Mouse (Mus musculus) ES-E14 (cell line): ENCODE measurements around the gene Epb41. TPM values are rescaled to one million over a fixed set of nuclear protein-coding genes. Genes with fewer than 3 reads are reported as not detected.

Source experiments
- DNase-seq: peaks from one replicate; pipeline ENCODE4 v3.0.0-alpha.2; 2013; ENCODE audit warnings: low read depth, low spot score
- H3K27ac ChIP-seq: 2 replicates; pipeline ENCODE4 v1.5.1; 2012; ENCODE audit warnings: low read depth, mild to moderate bottlenecking, low read length, moderate library complexity, mixed read lengths; ENCODE audit not compliant: poor library complexity, insufficient read depth, severe bottlenecking
- H3K36me3 ChIP-seq: 2 replicates; pipeline ENCODE4 v1.6.1; 2012; ENCODE audit warnings: mild to moderate bottlenecking, low read length, moderate library complexity, mixed read lengths; ENCODE audit not compliant: control insufficient read depth, poor library complexity, insufficient read depth, severe bottlenecking
- H3K4me1 ChIP-seq, 2 experiments: fragments of 150-350 bp in 1 of 2; sonication (generic) in 1 of 2; 2 replicates each; pipeline ENCODE4 v1.6.1; 2012; ENCODE audit warnings: low read length in 2 of 2, mild to moderate bottlenecking in 1 of 2, mixed read lengths in 1 of 2; ENCODE audit not compliant: control insufficient read depth in 2 of 2, insufficient read depth in 2 of 2, poor library complexity in 1 of 2
- H3K4me3 ChIP-seq, 2 experiments: fragments of 150-350 bp in 1 of 2; sonication (generic) in 1 of 2; 2 replicates each; pipeline ENCODE4 v1.5.1; 2012; ENCODE audit warnings: low read length in 2 of 2, low read depth in 1 of 2, mild to moderate bottlenecking in 1 of 2, mixed read lengths in 1 of 2; ENCODE audit not compliant: insufficient read depth in 1 of 2, poor library complexity in 1 of 2, severe bottlenecking in 1 of 2
- H3K9ac ChIP-seq: 2 replicates; pipeline ENCODE4 v1.6.1; 2012; ENCODE audit warnings: low read depth, mild to moderate bottlenecking, low read length, mixed read lengths; ENCODE audit not compliant: poor library complexity, insufficient read depth, severe bottlenecking
- H3K9me3 ChIP-seq: fragments of 150-350 bp; sonication (generic); 2 replicates; pipeline ENCODE4 v1.6.1; 2012; ENCODE audit warnings: low read depth, mild to moderate bottlenecking, low read length; ENCODE audit not compliant: control insufficient read depth, insufficient read depth
- CHD2 ChIP-seq: IDR thresholded peaks from 2 replicates; pipeline ENCODE4 v1.6.1; 2014; ENCODE audit warnings: mild to moderate bottlenecking, low read depth, low read length, inconsistent platforms
- HCFC1 ChIP-seq: IDR thresholded peaks from 2 replicates; pipeline ENCODE4 v1.6.1; 2012; ENCODE audit warnings: low read length, inconsistent platforms, borderline replicate concordance; ENCODE audit not compliant: insufficient read depth
- MAFK ChIP-seq: IDR thresholded peaks from 2 replicates; pipeline ENCODE4 v1.6.1; 2014; ENCODE audit warnings: mild to moderate bottlenecking, low read depth, low read length, inconsistent platforms; ENCODE audit not compliant: insufficient read depth
- ZC3H11A ChIP-seq: IDR thresholded peaks from 2 replicates; pipeline ENCODE4 v1.6.1; 2012; ENCODE audit warnings: low read depth, mild to moderate bottlenecking, inconsistent platforms, low read length, borderline replicate concordance
- ZNF384 ChIP-seq: IDR thresholded peaks from 2 replicates; pipeline ENCODE4 v1.6.1; 2012; ENCODE audit warnings: low read depth, low read length, inconsistent platforms
- in situ Hi-C, 2 experiments: fragments of 600-800 bp; cut with MboI; formaldehyde crosslinking; loops; one replicate each; pipeline ENCODE4 v1.15.1; 2025; ENCODE audit warnings: low sequenced_read_pairs in 2 of 2, inconsistent platforms in 1 of 2; ENCODE audit not compliant: unreplicated experiment in 2 of 2
- total RNA-seq: library from RNA; depleted of rRNA; stranded (reverse); fragments of 300-350 nt; gene quantifications from 2 replicates; pipeline ENCODE4 v1.2.3, GENCODE M21; 2012

Gene Epb41
- total RNA-seq, 1 experiment: 16.3 TPM

DNA sequence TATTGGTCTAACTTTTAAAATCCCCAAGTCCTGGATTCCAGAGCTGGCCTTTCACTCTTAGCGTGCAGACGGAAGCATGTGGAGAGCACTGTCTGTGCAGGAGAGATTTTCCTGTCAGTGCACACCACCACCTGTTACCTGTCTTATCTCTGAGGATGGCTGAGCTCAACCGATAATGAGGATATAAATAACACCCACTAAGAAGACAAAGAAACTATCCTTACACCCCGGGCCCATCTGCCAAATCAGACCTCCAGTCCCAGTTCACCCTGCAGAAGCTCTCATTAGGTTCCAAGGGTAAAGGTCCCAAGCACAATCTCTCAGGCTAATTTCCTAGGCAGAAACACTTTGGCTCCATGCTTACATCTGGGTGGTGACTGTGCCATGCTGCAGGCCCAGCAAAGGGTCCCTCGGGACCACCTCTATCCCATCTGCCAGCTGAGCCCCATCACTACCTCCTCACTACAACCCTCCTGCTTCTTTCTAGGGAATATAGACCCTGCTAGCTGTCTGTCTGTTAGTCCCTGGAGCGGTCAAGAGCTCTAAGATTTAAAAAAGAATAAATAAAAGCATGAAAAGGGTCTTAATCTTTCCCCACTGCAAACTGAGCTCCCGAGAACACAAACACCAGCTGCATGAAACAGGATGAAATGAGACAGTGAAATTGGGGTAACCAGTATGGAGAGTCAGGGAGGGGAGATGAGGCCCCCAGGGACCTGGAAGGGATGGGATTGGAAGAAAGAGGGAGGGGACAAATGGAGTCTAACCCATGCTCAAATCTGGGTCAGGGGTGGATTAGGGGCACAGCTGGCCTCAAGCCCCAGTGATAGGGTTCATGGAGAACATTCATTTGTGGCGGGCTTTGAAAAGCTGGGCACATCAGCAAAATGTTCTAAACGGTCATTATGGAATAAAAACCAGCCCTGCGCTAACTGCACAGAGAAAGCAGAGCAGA is 23.5 kb downstream of the Epb41 start:
- H3K9ac ChIP-seq: no peak overlapping the region
- no peak for DNase-seq
- no peak for TF ChIP-seq CHD2

DNA sequence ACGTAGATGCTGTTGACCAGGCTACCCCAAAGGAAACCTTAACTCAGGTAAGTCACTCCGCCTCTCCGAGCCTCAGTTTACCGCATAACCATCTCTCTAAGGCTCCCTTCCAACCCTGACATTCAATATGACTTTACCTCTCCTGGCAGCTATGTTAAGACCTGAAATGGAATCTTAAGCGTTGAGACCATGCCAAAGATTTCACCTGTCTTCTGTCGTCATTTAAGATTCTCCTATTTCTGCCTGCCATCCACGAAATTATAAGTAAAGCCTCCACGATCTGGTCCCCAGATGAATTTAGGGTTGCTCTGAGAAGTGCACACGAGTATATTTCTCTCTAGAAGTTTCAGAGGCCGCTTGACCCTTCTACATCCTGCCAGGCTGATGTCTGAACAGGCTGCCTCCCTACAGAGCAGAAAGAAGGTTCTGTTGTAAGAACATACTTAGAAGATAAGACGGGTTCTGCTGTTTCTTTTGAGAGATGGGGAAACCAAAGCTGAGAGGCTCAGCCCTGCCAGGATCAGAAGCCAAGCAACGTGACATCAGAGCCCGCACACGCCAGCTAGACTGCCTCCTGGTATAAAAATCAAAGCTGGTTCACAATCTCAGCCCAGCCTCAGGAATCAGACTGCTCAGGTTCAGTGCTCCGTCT is 25.4 kb downstream of the Epb41 start:
- H3K27ac ChIP-seq: no peak overlapping the region
- TF ChIP-seq ZNF384 (no peak), MAFK (no peak), CHD2 (no peak), HCFC1 (no peak), ZC3H11A (no peak)
- in situ Hi-C loops: no loop called here
- H3K4me3 ChIP-seq: peak overlapping the region; percentile 46 to 60
- no peaks in the 10 kb centered on the region for H3K4me1 ChIP-seq
- no peak overlapping the region; the same call in 1 of the 2 replicates for H3K9ac ChIP-seq
- H3K9me3 ChIP-seq: no peaks in the 10 kb centered on the region
- H3K36me3 ChIP-seq: no peaks in the 10 kb centered on the region
- no peak for DNase-seq

More for the DNA sequence above, 23.5 kb downstream of the Epb41 start:
- Histone ChIP-seq H3K9me3 (no peaks in the 10 kb centered on the region), H3K4me3 (no peak overlapping the region), H3K36me3 (no peaks in the 10 kb centered on the region), H3K4me1 (no peaks in the 10 kb centered on the region), H3K27ac (no peak overlapping the region)
- in situ Hi-C loops: no loop called here

DNA sequence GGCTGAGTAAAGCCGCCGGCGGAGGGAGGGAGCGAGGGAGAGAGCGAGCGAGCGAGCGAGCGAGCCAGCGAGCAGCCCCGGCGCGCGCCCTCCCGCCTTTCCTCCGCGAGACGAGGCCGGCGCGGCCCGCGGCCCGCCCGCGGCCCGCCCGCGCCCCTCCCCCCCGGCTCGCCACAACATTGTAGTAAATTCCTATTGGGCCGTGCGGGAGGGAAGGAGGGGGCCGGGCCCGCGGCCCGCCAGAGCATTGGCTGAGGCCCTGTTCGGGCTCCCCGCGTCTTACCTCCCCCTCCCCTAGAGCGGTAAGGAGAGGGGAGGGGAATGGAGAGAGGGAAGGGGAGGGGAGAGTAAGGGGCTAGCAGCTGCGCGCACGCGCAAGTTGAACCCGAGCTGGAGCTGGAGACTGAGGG is 26.1 kb downstream of the Epb41 start:
- Histone ChIP-seq H3K4me1 (no peaks in the 10 kb centered on the region), H3K27ac (no peak overlapping the region), H3K9ac (peak overlapping the region; percentile 84), H3K36me3 (no peaks in the 10 kb centered on the region), H3K9me3 (no peaks in the 10 kb centered on the region), H3K4me3 (peak overlapping the region; percentile 81 to 87)
- TF ChIP-seq ZNF384 (no peak), HCFC1 (no peak)
- DNase-seq: peak; percentile 90
- in situ Hi-C loops: no loop called here

DNA sequence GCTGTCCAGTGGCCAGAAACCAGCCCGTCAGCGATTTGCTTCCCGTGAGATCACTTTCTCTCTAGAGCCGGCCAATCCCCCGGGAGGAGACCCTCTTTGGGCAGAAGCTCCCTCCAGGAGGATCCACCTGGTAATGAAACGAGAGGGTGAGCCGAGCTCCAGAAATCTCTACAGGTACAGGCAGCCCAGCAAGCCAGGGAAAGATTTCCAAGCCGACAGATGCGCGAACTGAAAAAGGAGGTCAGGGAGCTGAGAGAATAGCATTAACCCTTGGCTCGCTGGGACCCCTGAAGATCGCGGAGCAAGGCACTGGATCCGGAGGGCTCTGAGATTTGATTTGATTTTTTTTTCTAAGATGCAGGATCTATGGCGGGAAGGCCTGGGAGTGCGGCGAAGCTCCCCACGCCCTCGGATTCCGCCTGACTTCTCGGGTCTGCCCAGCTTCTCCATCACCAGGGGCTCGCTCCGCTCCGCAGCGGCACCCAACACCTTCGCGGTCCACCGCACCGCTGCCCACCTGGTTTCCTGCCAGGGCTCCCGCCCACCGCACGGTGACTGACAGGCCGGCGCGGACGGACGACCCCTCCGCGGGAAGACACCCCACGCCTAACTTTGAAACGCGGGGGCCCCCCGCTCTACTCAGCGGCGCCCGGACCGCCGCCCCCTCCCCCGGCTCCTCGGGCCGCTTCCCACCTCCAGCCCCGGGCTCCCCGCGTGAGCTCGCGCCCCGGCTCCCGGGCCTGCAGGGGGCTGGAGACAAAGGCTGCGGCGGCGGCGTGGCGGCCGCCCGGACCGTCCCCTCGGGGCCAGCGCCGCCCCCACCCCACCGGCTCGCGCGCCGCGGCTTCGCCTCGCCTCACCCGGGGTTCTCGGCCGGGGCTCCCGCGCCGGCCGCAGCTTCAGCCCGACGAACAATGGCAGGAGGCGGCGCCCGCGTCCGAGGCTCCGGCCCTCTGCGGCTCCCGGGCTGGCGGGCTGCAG is 26.8 kb downstream of the Epb41 start:
- H3K27ac ChIP-seq: no peak overlapping the region
- H3K4me3 ChIP-seq: peak overlapping the region; percentile 81 to 87
- peak; percentile 20 for DNase-seq
- H3K9me3 ChIP-seq: no peaks in the 10 kb centered on the region
- H3K36me3 ChIP-seq: no peaks in the 10 kb centered on the region
- in situ Hi-C loops: no loop called here
- TF ChIP-seq ZC3H11A (no peak), CHD2 (0 out of 2 replicates have a peak, but pooled peaks have one; percentile 14)
- H3K9ac ChIP-seq: peak overlapping the region; percentile 84
- no peaks in the 10 kb centered on the region for H3K4me1 ChIP-seq
